Mouse (Mus musculus): ENCODE results near the gene Gm9945. TPM values are rescaled to one million over a fixed set of nuclear protein-coding genes. Genes with fewer than 3 reads are reported as not detected.
A peak's percentile ranks its signal among the peaks of the same experiment; 100 is the strongest.

Gene Gm9945
- polyA plus RNA-seq, 1 experiment, result not detected

DNA sequence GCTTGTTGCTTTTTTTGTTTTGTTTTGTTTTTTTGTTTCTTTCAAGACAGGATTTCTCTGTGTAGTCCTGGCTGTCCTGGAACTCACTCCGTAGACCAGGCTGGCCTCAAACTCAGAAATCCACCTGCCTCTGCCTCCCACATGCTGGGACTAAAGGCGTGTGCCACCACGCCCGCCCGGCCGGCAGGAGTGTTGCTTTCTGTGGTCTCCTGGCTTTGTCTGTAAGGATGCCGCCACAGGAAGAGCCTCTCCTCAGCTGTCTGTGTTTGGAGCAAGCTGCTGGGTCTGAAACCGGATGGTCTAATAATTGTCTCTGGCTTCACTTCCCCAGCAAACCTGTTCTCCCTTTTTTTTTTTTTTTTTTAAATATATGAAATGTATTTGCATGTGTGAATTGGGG, 44.5 kb upstream of the Gm9945 start:
- Histone ChIP-seq H3K4me1 (ENCODE audit: control insufficient read depth, insufficient read depth, low read length) (no peaks in the 10 kb centered on the region), H3K4me3 (ENCODE audit: low read depth, low read length) (no peak overlapping the region), H3K9me3 (replicated peaks; ENCODE audit: control insufficient read depth, insufficient read depth, low read length, poor library complexity, severe bottlenecking) (no peaks in the 10 kb centered on the region), H3K9ac (ENCODE audit: low read depth, poor library complexity, severe bottlenecking) (no peak overlapping the region), H3K36me3 (ENCODE audit: control insufficient read depth, insufficient read depth, low read length, poor library complexity, severe bottlenecking) (no peaks in the 10 kb centered on the region), H3K27me3 (ENCODE audit: control insufficient read depth, insufficient read depth, low read length, poor library complexity, severe bottlenecking) (no peaks in the 10 kb centered on the region), H3K27ac (ENCODE audit: insufficient read depth, low read length) (no peak overlapping the region)
- TF ChIP-seq POLR2A (IDR thresholded peaks at IDR 0.05; ENCODE audit: insufficient read depth, low read length), result no peak
- no peak for TF ChIP-seq CTCF (IDR thresholded peaks at IDR 0.05; ENCODE audit: low read depth, low read length)
- TF ChIP-seq EP300 (IDR thresholded peaks at IDR 0.05; ENCODE audit: insufficient read depth, low read depth, low read length), result no peak

DNA sequence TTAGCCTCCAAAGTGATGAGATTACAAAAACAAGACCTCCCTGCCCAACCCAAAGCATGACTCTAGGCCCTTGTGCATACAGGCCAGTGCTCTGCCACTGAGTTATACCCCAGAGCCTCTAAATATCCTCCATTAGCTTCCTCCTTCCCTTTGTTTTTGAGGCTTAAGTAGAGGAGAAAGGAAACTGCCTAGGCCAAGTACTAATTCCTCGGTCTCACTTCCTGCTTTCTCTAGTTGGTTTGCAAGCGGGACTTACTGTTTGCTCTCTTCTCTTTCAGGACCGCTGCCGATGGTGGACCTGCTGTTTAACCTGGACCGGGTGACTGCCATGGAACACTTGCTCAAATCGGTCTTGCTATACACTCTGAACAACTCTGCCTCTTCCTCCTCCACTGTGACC, 43.6 kb upstream of the Gm9945 start:
- Histone ChIP-seq H3K9me3 (replicated peaks; ENCODE audit: control insufficient read depth, insufficient read depth, low read length, poor library complexity, severe bottlenecking) (no peaks in the 10 kb centered on the region), H3K4me3 (ENCODE audit: low read depth, low read length) (no peak overlapping the region), H3K27ac (ENCODE audit: insufficient read depth, low read length) (no peak overlapping the region), H3K36me3 (ENCODE audit: control insufficient read depth, insufficient read depth, low read length, poor library complexity, severe bottlenecking) (no peaks in the 10 kb centered on the region), H3K4me1 (ENCODE audit: control insufficient read depth, insufficient read depth, low read length) (no peaks in the 10 kb centered on the region), H3K9ac (ENCODE audit: low read depth, poor library complexity, severe bottlenecking) (no peak overlapping the region), H3K27me3 (ENCODE audit: control insufficient read depth, insufficient read depth, low read length, poor library complexity, severe bottlenecking) (no peaks in the 10 kb centered on the region)
- TF ChIP-seq POLR2A (IDR thresholded peaks at IDR 0.05; ENCODE audit: insufficient read depth, low read length), result no peak
- TF ChIP-seq EP300 (IDR thresholded peaks at IDR 0.05; ENCODE audit: insufficient read depth, low read depth, low read length), result no peak
- TF ChIP-seq CTCF (IDR thresholded peaks at IDR 0.05; ENCODE audit: low read depth, low read length), result no peak

DNA sequence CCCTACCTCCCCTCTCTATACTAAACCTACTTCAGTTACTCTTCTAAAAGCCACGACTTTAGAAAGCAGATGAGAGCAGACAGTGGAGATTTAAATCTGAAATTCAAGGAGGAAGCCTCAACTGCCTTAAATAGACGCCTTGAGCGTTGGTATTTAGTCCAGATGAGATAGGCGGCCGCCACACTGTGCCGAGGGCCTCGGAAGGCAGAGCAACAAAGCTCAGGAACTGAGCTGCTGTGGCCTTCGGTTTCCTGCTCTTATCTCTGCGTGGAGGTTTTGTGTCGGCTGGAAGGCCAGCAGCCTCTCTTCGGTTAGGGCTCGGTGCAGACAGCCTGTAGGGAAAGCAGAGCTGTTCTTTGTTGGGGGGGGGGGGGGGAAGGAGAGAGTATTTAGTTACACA, 38.0 kb upstream of the Gm9945 start:
- Histone ChIP-seq H3K36me3 (ENCODE audit: control insufficient read depth, insufficient read depth, low read length, poor library complexity, severe bottlenecking) (no peaks in the 10 kb centered on the region), H3K9me3 (replicated peaks; ENCODE audit: control insufficient read depth, insufficient read depth, low read length, poor library complexity, severe bottlenecking) (no peaks in the 10 kb centered on the region), H3K4me1 (ENCODE audit: control insufficient read depth, insufficient read depth, low read length) (no peaks in the 10 kb centered on the region), H3K27me3 (ENCODE audit: control insufficient read depth, insufficient read depth, low read length, poor library complexity, severe bottlenecking) (no peaks in the 10 kb centered on the region), H3K4me3 (ENCODE audit: low read depth, low read length) (no peak overlapping the region), H3K27ac (ENCODE audit: insufficient read depth, low read length) (no peak overlapping the region), H3K9ac (ENCODE audit: low read depth, poor library complexity, severe bottlenecking) (no peak overlapping the region)
- no peak for TF ChIP-seq POLR2A (IDR thresholded peaks at IDR 0.05; ENCODE audit: insufficient read depth, low read length)

DNA sequence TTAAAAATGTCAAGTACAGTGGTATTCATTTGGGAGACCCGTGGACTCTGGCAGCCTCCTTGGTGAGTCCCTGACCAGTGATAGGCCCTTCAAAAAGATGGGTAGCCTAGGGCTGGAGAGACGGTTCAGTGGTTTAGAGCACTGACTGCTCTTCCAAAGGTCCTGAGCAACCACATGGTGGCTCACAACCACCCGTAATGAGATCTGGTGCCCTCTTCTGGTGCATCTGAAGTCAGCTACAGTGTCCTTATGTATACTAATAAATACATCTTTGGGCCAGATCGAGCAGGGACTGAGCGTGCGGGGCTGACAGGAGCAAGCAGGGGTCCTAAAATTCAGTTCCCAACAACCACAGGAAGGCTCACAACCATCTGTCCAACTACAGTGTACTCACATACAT, 36.1 kb upstream of the Gm9945 start:
- Histone ChIP-seq H3K27ac (ENCODE audit: insufficient read depth, low read length) (no peak overlapping the region), H3K9ac (ENCODE audit: low read depth, poor library complexity, severe bottlenecking) (no peak overlapping the region), H3K36me3 (ENCODE audit: control insufficient read depth, insufficient read depth, low read length, poor library complexity, severe bottlenecking) (no peaks in the 10 kb centered on the region), H3K9me3 (replicated peaks; ENCODE audit: control insufficient read depth, insufficient read depth, low read length, poor library complexity, severe bottlenecking) (no peaks in the 10 kb centered on the region), H3K4me3 (ENCODE audit: low read depth, low read length) (no peak overlapping the region), H3K27me3 (ENCODE audit: control insufficient read depth, insufficient read depth, low read length, poor library complexity, severe bottlenecking) (no peaks in the 10 kb centered on the region), H3K4me1 (ENCODE audit: control insufficient read depth, insufficient read depth, low read length) (no peaks in the 10 kb centered on the region)
- no peak for TF ChIP-seq EP300 (IDR thresholded peaks at IDR 0.05; ENCODE audit: insufficient read depth, low read depth, low read length)
- peak; percentile 55 for TF ChIP-seq CTCF (IDR thresholded peaks at IDR 0.05; ENCODE audit: low read depth, low read length)

DNA sequence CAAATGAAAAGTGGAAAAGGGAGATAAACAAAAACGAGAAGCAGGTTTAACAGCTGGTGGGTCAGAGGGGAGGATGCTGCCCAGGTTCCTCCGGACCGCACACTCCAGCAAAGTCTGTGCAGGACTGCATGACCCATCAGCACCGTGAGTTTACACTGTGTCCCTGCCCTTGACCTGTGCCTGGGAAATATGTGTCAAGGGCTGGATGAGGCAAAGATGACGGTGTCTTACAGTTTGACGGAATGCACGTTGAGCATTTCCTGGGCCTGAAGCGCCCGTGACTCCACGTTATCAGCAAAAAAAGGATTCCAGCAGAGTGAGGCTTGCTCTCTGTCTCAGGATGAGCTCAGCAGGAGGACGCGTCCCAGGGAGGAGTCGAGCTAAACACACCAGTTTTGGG, 34.4 kb upstream of the Gm9945 start:
- H3K4me1 ChIP-seq (ENCODE audit: control insufficient read depth, insufficient read depth, low read length), result no peaks in the 10 kb centered on the region
- H3K36me3 ChIP-seq (ENCODE audit: control insufficient read depth, insufficient read depth, low read length, poor library complexity, severe bottlenecking), result no peaks in the 10 kb centered on the region
- H3K4me3 ChIP-seq (ENCODE audit: low read depth, low read length), result no peak overlapping the region
- H3K27ac ChIP-seq (ENCODE audit: insufficient read depth, low read length), result no peak overlapping the region
- H3K27me3 ChIP-seq (ENCODE audit: control insufficient read depth, insufficient read depth, low read length, poor library complexity, severe bottlenecking), result no peaks in the 10 kb centered on the region
- H3K9me3 ChIP-seq (replicated peaks; ENCODE audit: control insufficient read depth, insufficient read depth, low read length, poor library complexity, severe bottlenecking), result no peaks in the 10 kb centered on the region
- no peak overlapping the region for H3K9ac ChIP-seq (ENCODE audit: low read depth, poor library complexity, severe bottlenecking)
- no peak for TF ChIP-seq POLR2A (IDR thresholded peaks at IDR 0.05; ENCODE audit: insufficient read depth, low read length)
- no peak for TF ChIP-seq CTCF (IDR thresholded peaks at IDR 0.05; ENCODE audit: low read depth, low read length)
- TF ChIP-seq EP300 (IDR thresholded peaks at IDR 0.05; ENCODE audit: insufficient read depth, low read depth, low read length), result no peak

DNA sequence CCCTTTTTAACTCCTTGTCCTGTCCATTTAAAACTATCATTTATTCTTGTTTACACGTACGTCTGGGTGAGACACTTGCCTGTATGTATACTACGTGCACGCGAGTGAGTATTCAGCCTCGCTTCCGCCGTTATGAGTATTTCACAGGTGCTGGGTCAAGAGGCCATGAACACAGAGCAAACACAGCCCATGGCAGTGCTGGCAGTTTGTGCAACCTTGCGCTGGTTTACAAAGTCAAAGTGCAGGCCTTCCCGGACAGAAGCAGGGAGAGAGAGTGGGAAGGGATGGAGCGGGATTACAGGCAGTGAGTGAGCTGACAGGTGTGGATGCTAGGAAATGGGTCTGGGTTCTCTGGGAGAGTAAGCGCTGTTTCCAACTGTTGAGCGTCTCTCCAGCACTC, 33.8 kb upstream of the Gm9945 start:
- Histone ChIP-seq H3K4me3 (ENCODE audit: low read depth, low read length) (no peak overlapping the region), H3K9ac (ENCODE audit: low read depth, poor library complexity, severe bottlenecking) (no peak overlapping the region), H3K9me3 (replicated peaks; ENCODE audit: control insufficient read depth, insufficient read depth, low read length, poor library complexity, severe bottlenecking) (no peaks in the 10 kb centered on the region), H3K4me1 (ENCODE audit: control insufficient read depth, insufficient read depth, low read length) (no peaks in the 10 kb centered on the region), H3K27me3 (ENCODE audit: control insufficient read depth, insufficient read depth, low read length, poor library complexity, severe bottlenecking) (no peaks in the 10 kb centered on the region), H3K36me3 (ENCODE audit: control insufficient read depth, insufficient read depth, low read length, poor library complexity, severe bottlenecking) (no peaks in the 10 kb centered on the region), H3K27ac (ENCODE audit: insufficient read depth, low read length) (no peak overlapping the region)
- no peak for TF ChIP-seq CTCF (IDR thresholded peaks at IDR 0.05; ENCODE audit: low read depth, low read length)
- no peak for TF ChIP-seq POLR2A (IDR thresholded peaks at IDR 0.05; ENCODE audit: insufficient read depth, low read length)
- no peak for TF ChIP-seq EP300 (IDR thresholded peaks at IDR 0.05; ENCODE audit: insufficient read depth, low read depth, low read length)
